Comparison of ENCODE assay signal across 31 mouse cellular contexts in the genomic region with DNA sequence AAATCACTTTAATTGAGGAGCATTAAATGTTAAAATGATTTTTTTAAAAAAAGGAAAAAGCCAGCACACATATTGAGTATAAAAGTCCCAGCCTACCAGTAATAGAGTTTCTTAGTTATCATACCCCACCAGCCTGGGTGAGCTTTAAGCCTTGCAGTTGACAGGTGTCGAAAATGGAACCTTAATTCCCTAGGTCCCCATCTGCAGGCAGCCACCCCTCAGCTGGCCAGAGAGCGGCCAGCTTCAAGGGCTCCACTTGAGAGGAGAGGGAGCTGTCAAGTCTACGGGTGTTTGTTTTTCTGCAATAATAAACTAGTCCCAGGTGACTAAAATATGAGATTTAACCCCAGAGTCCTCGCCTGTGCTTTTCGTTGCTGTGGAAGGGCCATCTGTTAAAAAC. TPM values are rescaled to one million over a fixed set of nuclear protein-coding genes. Genes with fewer than 3 reads are reported as not detected.
DNase-seq lines count a peak whose midpoint lies in the region; ATAC-seq and TF ChIP-seq lines count a peak whose summit lies in the region.
"Had no signal": no experiment of that assay in that cellular context is flagged by ENCODE, and none has a peak within 500 bp of the region (broad histone marks: within the 10 kb centered on the region; RNA-seq: fewer than 3 reads in every experiment).

No protein-coding gene starts in this region.

- no peaks in the 10 kb centered on the region for H3K9me3 ChIP-seq in neural tube, embryonic 11.5 days (ENCODE audit: control insufficient read depth, low read length)
- H3K9me3 ChIP-seq: embryonic facial prominence, embryonic 12.5 days; heart, embryonic 13.5 days; hindbrain, embryonic 15.5 days; kidney, embryonic 15.5 days; midbrain, embryonic 10.5 days; stomach, embryonic 15.5 days had no signal

- H3K9ac ChIP-seq in neural tube, embryonic 11.5 days (ENCODE audit: low read length) = no peak overlapping the region
- H3K9ac ChIP-seq: embryonic facial prominence, embryonic 12.5 days; forebrain, postnatal 0 days; heart, embryonic 13.5 days; hindbrain, embryonic 15.5 days; kidney, embryonic 15.5 days; liver, postnatal 0 days; stomach, embryonic 15.5 days had no signal

- intact Hi-C loops in heart, postnatal 36 days (cut with DNase I) = no loop called here

- TF ChIP-seq POLR2A in lung, adult 2 months (IDR thresholded peaks at IDR 0.05; ENCODE audit: borderline replicate concordance, extremely low read depth, low read depth, low read length) = no peak

- H3K4me3 ChIP-seq in neural tube, embryonic 11.5 days (ENCODE audit: low read depth, low read length) = no peak overlapping the region
- H3K4me3 ChIP-seq in lung, adult 2 months (replicated peaks; ENCODE audit: extremely low read depth, low read depth, low read length) = no peak overlapping the region
- H3K4me3 ChIP-seq: embryonic facial prominence, embryonic 12.5 days; erythroblast, embryonic 14.5 days; heart, embryonic 13.5 days; hindbrain, embryonic 15.5 days; kidney, embryonic 15.5 days; midbrain, embryonic 10.5 days; stomach, embryonic 15.5 days had no signal

- H3K27me3 ChIP-seq in neural tube, embryonic 11.5 days (ENCODE audit: control insufficient read depth, insufficient read depth, low read length) = no peaks in the 10 kb centered on the region
- H3K27me3 ChIP-seq: embryonic facial prominence, embryonic 12.5 days; heart, embryonic 13.5 days; kidney, embryonic 15.5 days; Patski; stomach, embryonic 15.5 days had no signal

- ATAC-seq in neural tube, embryonic 11.5 days (ENCODE audit: insufficient read depth, low FRiP score, low TSS enrichment) = no peak
- ATAC-seq: forebrain, postnatal 0 days; intestine, embryonic 16.5 days; liver, postnatal 0 days; Patski had no signal

- WGBS in neural tube, embryonic 11.5 days = 59% methylated on average over 5 of the region's 5 CpGs
- WGBS in lung, adult 2 months = 55% methylated on average over 5 of the region's 5 CpGs

- peak; percentile 24 for DNase-seq in neural tube, embryonic 11.5 days (ENCODE audit: low spot score)
- DNase-seq in neural tube, embryonic 10.5 days (ENCODE audit: extremely low spot score, low spot score) = no peak
- DNase-seq in lung, adult 2 months = peak; percentile 17
- DNase-seq in lung, postnatal 25 days (ENCODE audit: low spot score) = peak; percentile 34
- no peak for DNase-seq in heart, postnatal 36 days
- DNase-seq in kidney, adult 9 months = no peak
- DNase-seq in layer of hippocampus, adult 18-20 months (ENCODE audit: low spot score in 2 of 2) = no peak
- DNase-seq: adrenal gland, adult 8-10 months; cerebellum, adult 9-11 months; liver, postnatal 0 days; right cerebral cortex, postnatal 25 days; thymus, postnatal 14 days had no signal

- no peak overlapping the region for H3K27ac ChIP-seq in neural tube, embryonic 11.5 days (ENCODE audit: low read depth, low read length)
- H3K27ac ChIP-seq: embryonic facial prominence, embryonic 12.5 days; heart, embryonic 13.5 days; hindbrain, embryonic 15.5 days; kidney, embryonic 15.5 days; midbrain, embryonic 10.5 days; stomach, embryonic 15.5 days had no signal

- H3K4me2 ChIP-seq in neural tube, embryonic 11.5 days (ENCODE audit: low read depth) = no peak overlapping the region
- H3K4me2 ChIP-seq: embryonic facial prominence, embryonic 12.5 days; heart, embryonic 13.5 days; hindbrain, embryonic 15.5 days; kidney, embryonic 15.5 days; stomach, embryonic 15.5 days had no signal

- TF ChIP-seq CTCF in lung, adult 2 months (IDR thresholded peaks at IDR 0.05; ENCODE audit: insufficient read depth, low read length) = no peak

- H3K36me3 ChIP-seq in neural tube, embryonic 11.5 days (ENCODE audit: control insufficient read depth, insufficient read depth, low read length) = no peaks in the 10 kb centered on the region
- H3K36me3 ChIP-seq: embryonic facial prominence, embryonic 12.5 days; heart, embryonic 13.5 days; hindbrain, embryonic 15.5 days; midbrain, embryonic 10.5 days; stomach, embryonic 15.5 days had no signal

- 0 out of 2 replicates have a peak, but pooled peaks cover 3% of the 10 kb centered on the region for H3K4me1 ChIP-seq in neural tube, embryonic 11.5 days (ENCODE audit: control insufficient read depth, insufficient read depth, low read length)
- no peaks in the 10 kb centered on the region for H3K4me1 ChIP-seq in lung, adult 2 months (ENCODE audit: control insufficient read depth, insufficient read depth, low read length)
- H3K4me1 ChIP-seq: embryonic facial prominence, embryonic 12.5 days; stomach, embryonic 15.5 days had no signal

RNA-seq across cellular contexts. Expression of a gene that starts 58.0 kb away (rescaled TPM):
- 10.6 and 13.9 TPM in 2 replicates for polyA plus RNA-seq in neural tube, embryonic 11.5 days (2014; fragmentation: Nextera tagmentation; extraction: Ambion mirVana)
- not detected in 2 replicates for polyA plus RNA-seq in lung, adult 2 months (2012; rRNA removed)
- not detected for total RNA-seq in heart, postnatal 36 days (2021)
- not detected for total RNA-seq in layer of hippocampus, adult 18-20 months (2021)
- total RNA-seq: forebrain, postnatal 0 days; gastrocnemius, adult 18-20 months; granulocyte monocyte progenitor cell, adult 5-6 weeks; heart, postnatal 25 days; liver, adult 2 months; monocyte, adult 5-6 weeks; neutrophil, adult 5-6 weeks had no signal
- polyA plus RNA-seq: cortical plate, adult 2 months; erythroblast, embryonic 14.5 days; heart, embryonic 13.5 days; kidney, embryonic 15.5 days; large intestine, adult 2 months; liver, adult 2 months; liver, postnatal 0 days; Patski; spleen, adult 2 months had no signal

Comparison
In these comparisons a context has a peak if more than half of its experiments do, and no peak if none do; other contexts are left out.
1. DNase-seq: peak in neural tube, embryonic 11.5 days (single experiment), lung, adult 2 months (single experiment) and lung, postnatal 25 days (single experiment); none in neural tube, embryonic 10.5 days (single experiment), heart, postnatal 36 days (0 of 2), kidney, adult 9 months (single experiment) and layer of hippocampus, adult 18-20 months (0 of 2).